Mouse (Mus musculus): ENCODE measurements at regions not wholly inside any gene's neighbourhood (a gene's known extent, or its start where the extent isn't known, plus 50 kb on each side); places are given as distances from the start of the nearest gene placed in this dataset.
A peak's percentile ranks its signal among the peaks of the same experiment; 100 is the strongest.

- no peak for ATAC-seq (replicated peaks; ENCODE audit: insufficient number of reproducible peaks, low FRiP score, low TSS enrichment)
- no peaks in the 10 kb centered on the region for H3K27me3 ChIP-seq (ENCODE audit: control insufficient read depth, insufficient read depth, low read length)
- H3K4me2 ChIP-seq, result peak overlapping the region; percentile 68
- H3K4me1 ChIP-seq (ENCODE audit: control insufficient read depth, insufficient read depth, low read length), result 0 out of 2 replicates have a peak, but pooled peaks cover 3% of the 10 kb centered on the region
- no peak overlapping the region for H3K27ac ChIP-seq (ENCODE audit: low read depth, low read length)
- H3K4me3 ChIP-seq (ENCODE audit: low read depth, low read length), result peak overlapping the region; percentile 37
- no peaks in the 10 kb centered on the region for H3K36me3 ChIP-seq (ENCODE audit: control insufficient read depth, insufficient read depth, low read length)
- H3K9ac ChIP-seq (ENCODE audit: low read depth, low read length), result peak overlapping the region; percentile 60; the same call in 1 of the 2 replicates
- 2% methylated on average over 12 of the region's 12 CpGs for WGBS (ENCODE audit: insufficient replicate concordance)
- H3K9me3 ChIP-seq (replicated peaks; ENCODE audit: control insufficient read depth, low read length), result no peaks in the 10 kb centered on the region
Measured at GRCm38 (mm10) chr12:71768471-71768870, 62.4 kb upstream of the Daam1 start.

- Histone ChIP-seq H3K4me1 (ENCODE audit: control insufficient read depth, insufficient read depth, low read length) (0 out of 2 replicates have a peak, but pooled peaks cover 3% of the 10 kb centered on the region), H3K4me3 (ENCODE audit: low read depth, low read length) (peak overlapping the region; percentile 37), H3K36me3 (ENCODE audit: control insufficient read depth, insufficient read depth, low read length) (no peaks in the 10 kb centered on the region), H3K9ac (ENCODE audit: low read depth, low read length) (peak overlapping the region; percentile 60; the same call in 1 of the 2 replicates), H3K27me3 (ENCODE audit: control insufficient read depth, insufficient read depth, low read length) (no peaks in the 10 kb centered on the region), H3K27ac (ENCODE audit: low read depth, low read length) (no peak overlapping the region), H3K4me2 (peak overlapping the region; percentile 68), H3K9me3 (replicated peaks; ENCODE audit: control insufficient read depth, low read length) (no peaks in the 10 kb centered on the region)
- no peak for ATAC-seq (replicated peaks; ENCODE audit: insufficient number of reproducible peaks, low FRiP score, low TSS enrichment)
- WGBS (ENCODE audit: insufficient replicate concordance), result 29% methylated on average over 9 of the region's 9 CpGs
Measured at GRCm38 (mm10) chr12:71768890-71769289, 62.0 kb upstream of the Daam1 start.

- H3K36me3 ChIP-seq (ENCODE audit: control insufficient read depth, insufficient read depth, low read length), result no peaks in the 10 kb centered on the region
- peak overlapping the region; percentile 68 for H3K4me2 ChIP-seq
- no peak overlapping the region for H3K4me3 ChIP-seq (ENCODE audit: low read depth, low read length)
- no peak overlapping the region for H3K9ac ChIP-seq (ENCODE audit: low read depth, low read length)
- 0 out of 2 replicates have a peak, but pooled peaks cover 3% of the 10 kb centered on the region for H3K4me1 ChIP-seq (ENCODE audit: control insufficient read depth, insufficient read depth, low read length)
- WGBS (ENCODE audit: insufficient replicate concordance), result 74% methylated on average over 6 of the region's 6 CpGs
- H3K9me3 ChIP-seq (replicated peaks; ENCODE audit: control insufficient read depth, low read length), result no peaks in the 10 kb centered on the region
- no peaks in the 10 kb centered on the region for H3K27me3 ChIP-seq (ENCODE audit: control insufficient read depth, insufficient read depth, low read length)
- ATAC-seq (replicated peaks; ENCODE audit: insufficient number of reproducible peaks, low FRiP score, low TSS enrichment), result no peak
- no peak overlapping the region for H3K27ac ChIP-seq (ENCODE audit: low read depth, low read length)
Measured at GRCm38 (mm10) chr12:71769302-71769701, 61.6 kb upstream of the Daam1 start.

- Histone ChIP-seq H3K4me1 (ENCODE audit: control insufficient read depth, insufficient read depth, low read length) (0 out of 2 replicates have a peak, but pooled peaks cover 5% of the 10 kb centered on the region), H3K27ac (ENCODE audit: low read depth, low read length) (no peak overlapping the region), H3K9me3 (replicated peaks; ENCODE audit: control insufficient read depth, low read length) (no peaks in the 10 kb centered on the region), H3K27me3 (ENCODE audit: control insufficient read depth, insufficient read depth, low read length) (no peaks in the 10 kb centered on the region), H3K9ac (ENCODE audit: low read depth, low read length) (no peak overlapping the region), H3K4me3 (ENCODE audit: low read depth, low read length) (no peak overlapping the region), H3K36me3 (ENCODE audit: control insufficient read depth, insufficient read depth, low read length) (no peaks in the 10 kb centered on the region), H3K4me2 (no peak overlapping the region)
- no peak for ATAC-seq (replicated peaks; ENCODE audit: insufficient number of reproducible peaks, low FRiP score, low TSS enrichment)
- WGBS (ENCODE audit: insufficient replicate concordance), result 84% methylated on average over 9 of the region's 9 CpGs
Measured at GRCm38 (mm10) chr12:71773891-71774290, 57.0 kb upstream of the Daam1 start.

DNA sequence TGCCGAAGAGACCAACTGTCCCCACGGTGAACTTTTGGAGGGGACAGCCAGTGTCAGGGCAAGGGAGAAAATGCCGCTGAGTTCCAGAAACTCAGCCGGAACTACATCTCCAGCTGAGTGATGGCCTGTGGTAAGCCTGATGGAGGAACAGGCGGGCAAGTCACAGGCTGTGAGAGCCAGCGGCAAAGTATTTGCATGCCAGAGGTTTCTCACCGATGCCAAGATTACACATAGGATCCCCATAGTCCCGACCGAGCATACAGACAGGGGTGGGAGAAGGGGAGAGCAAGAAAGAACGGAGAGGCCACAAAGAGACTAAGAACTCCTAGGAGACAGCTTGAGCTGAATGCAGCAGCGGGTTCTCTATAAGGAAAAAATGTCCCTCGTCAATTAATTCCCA lies 55.8 kb upstream of the Daam1 start:
- Histone ChIP-seq H3K27me3 (ENCODE audit: control insufficient read depth, insufficient read depth, low read length) (no peaks in the 10 kb centered on the region), H3K36me3 (ENCODE audit: control insufficient read depth, insufficient read depth, low read length) (no peaks in the 10 kb centered on the region), H3K9ac (ENCODE audit: low read depth, low read length) (no peak overlapping the region), H3K4me1 (ENCODE audit: control insufficient read depth, insufficient read depth, low read length) (peaks cover 10% of the 10 kb centered on the region; the same call in 1 of the 2 replicates), H3K4me2 (no peak overlapping the region), H3K4me3 (ENCODE audit: low read depth, low read length) (no peak overlapping the region), H3K9me3 (replicated peaks; ENCODE audit: control insufficient read depth, low read length) (no peaks in the 10 kb centered on the region), H3K27ac (ENCODE audit: low read depth, low read length) (no peak overlapping the region)
- WGBS (ENCODE audit: insufficient replicate concordance), result 73% methylated on average over 12 of the region's 12 CpGs
- ATAC-seq (replicated peaks; ENCODE audit: insufficient number of reproducible peaks, low FRiP score, low TSS enrichment), result no peak

- H3K9ac ChIP-seq (ENCODE audit: low read depth, low read length), result no peak overlapping the region
- H3K27me3 ChIP-seq (ENCODE audit: control insufficient read depth, insufficient read depth, low read length), result no peaks in the 10 kb centered on the region
- WGBS (ENCODE audit: insufficient replicate concordance), result 18% methylated on average over 14 of the region's 14 CpGs
- H3K4me3 ChIP-seq (ENCODE audit: low read depth, low read length), result peak overlapping the region; percentile 24; the same call in 1 of the 2 replicates
- peak overlapping the region; percentile 59 for H3K4me2 ChIP-seq
- no peak for ATAC-seq (replicated peaks; ENCODE audit: insufficient number of reproducible peaks, low FRiP score, low TSS enrichment)
- no peak overlapping the region for H3K27ac ChIP-seq (ENCODE audit: low read depth, low read length)
- H3K36me3 ChIP-seq (ENCODE audit: control insufficient read depth, insufficient read depth, low read length), result no peaks in the 10 kb centered on the region
- peaks cover 10% of the 10 kb centered on the region; the same call in 1 of the 2 replicates for H3K4me1 ChIP-seq (ENCODE audit: control insufficient read depth, insufficient read depth, low read length)
- H3K9me3 ChIP-seq (replicated peaks; ENCODE audit: control insufficient read depth, low read length), result no peaks in the 10 kb centered on the region
Measured at GRCm38 (mm10) chr12:71778137-71778536, 52.7 kb upstream of the Daam1 start.

DNA sequence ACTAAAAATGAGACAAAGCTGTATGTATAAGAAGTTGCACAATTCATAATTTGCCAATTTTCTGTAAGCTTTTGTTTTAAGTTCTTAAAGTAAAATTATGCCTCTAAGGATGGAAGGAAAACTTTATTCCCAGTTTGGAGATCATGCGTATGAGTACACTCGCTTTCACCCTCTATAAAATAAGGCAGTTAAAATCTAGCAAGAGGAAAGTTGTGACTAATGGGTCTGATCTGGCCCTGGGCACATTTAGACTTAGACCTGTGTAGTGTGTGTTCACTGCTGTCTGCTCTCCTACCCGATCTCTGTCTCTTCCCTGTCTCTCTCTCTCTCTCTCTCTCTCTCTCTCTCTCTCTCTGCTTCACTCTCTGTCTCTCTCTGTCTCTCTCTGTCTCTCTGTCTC lies 51.9 kb upstream of the Daam1 start:
- no peak for ATAC-seq (replicated peaks; ENCODE audit: insufficient number of reproducible peaks, low FRiP score, low TSS enrichment)
- Histone ChIP-seq H3K9me3 (replicated peaks; ENCODE audit: control insufficient read depth, low read length) (no peaks in the 10 kb centered on the region), H3K4me3 (ENCODE audit: low read depth, low read length) (no peak overlapping the region), H3K4me1 (ENCODE audit: control insufficient read depth, insufficient read depth, low read length) (peaks cover 10% of the 10 kb centered on the region; the same call in 1 of the 2 replicates), H3K36me3 (ENCODE audit: control insufficient read depth, insufficient read depth, low read length) (no peaks in the 10 kb centered on the region), H3K27ac (ENCODE audit: low read depth, low read length) (no peak overlapping the region), H3K4me2 (no peak overlapping the region), H3K27me3 (ENCODE audit: control insufficient read depth, insufficient read depth, low read length) (no peaks in the 10 kb centered on the region), H3K9ac (ENCODE audit: low read depth, low read length) (no peak overlapping the region)
- WGBS (ENCODE audit: insufficient replicate concordance), result 81% methylated on average over 3 of the region's 3 CpGs

- no peak overlapping the region for H3K27ac ChIP-seq (ENCODE audit: low read depth, low read length)
- no peak for ATAC-seq (replicated peaks; ENCODE audit: insufficient number of reproducible peaks, low FRiP score, low TSS enrichment)
- no peaks in the 10 kb centered on the region for H3K27me3 ChIP-seq (ENCODE audit: control insufficient read depth, insufficient read depth, low read length)
- H3K4me1 ChIP-seq (ENCODE audit: control insufficient read depth, insufficient read depth, low read length), result peaks cover 10% of the 10 kb centered on the region; the same call in 1 of the 2 replicates
- 33% methylated on average over 6 of the region's 6 CpGs for WGBS (ENCODE audit: insufficient replicate concordance)
- no peak overlapping the region for H3K4me2 ChIP-seq
- H3K4me3 ChIP-seq (ENCODE audit: low read depth, low read length), result no peak overlapping the region
- no peak overlapping the region for H3K9ac ChIP-seq (ENCODE audit: low read depth, low read length)
- no peaks in the 10 kb centered on the region for H3K9me3 ChIP-seq (replicated peaks; ENCODE audit: control insufficient read depth, low read length)
- no peaks in the 10 kb centered on the region for H3K36me3 ChIP-seq (ENCODE audit: control insufficient read depth, insufficient read depth, low read length)
Measured at GRCm38 (mm10) chr12:71779418-71779817, 51.5 kb upstream of the Daam1 start.
